Mouse (Mus musculus): ENCODE results near the gene Wiz.

The Wiz gene

DNA sequence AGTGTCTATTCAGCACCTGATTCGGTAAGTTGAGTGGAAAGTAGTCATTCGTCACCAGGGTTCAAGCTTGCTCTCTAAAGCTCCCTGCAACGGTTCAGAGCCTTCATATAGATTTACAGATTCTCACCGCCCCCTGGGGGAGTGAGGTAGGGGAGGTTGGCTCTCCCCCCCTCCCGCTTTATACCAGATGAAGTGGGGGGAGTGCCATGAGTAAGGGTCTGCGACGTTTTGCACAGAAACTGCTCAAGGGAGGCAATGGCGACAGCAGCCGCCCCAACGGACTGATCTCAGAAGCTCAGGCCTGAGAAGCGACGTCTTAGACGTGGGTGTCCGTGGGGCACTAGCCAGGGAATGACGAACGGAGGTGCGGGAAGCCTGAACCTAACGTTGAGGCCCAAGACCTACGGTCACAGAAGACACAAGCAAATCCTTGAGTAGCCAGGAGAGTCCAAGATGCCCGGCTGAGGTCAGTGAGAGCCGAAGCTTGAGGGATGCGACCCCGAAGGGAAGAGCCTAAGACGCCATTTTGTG is 39.3 kb downstream of the Wiz start:
- no peak for DNase-seq (ENCODE audit: low read depth, low spot score)

DNA sequence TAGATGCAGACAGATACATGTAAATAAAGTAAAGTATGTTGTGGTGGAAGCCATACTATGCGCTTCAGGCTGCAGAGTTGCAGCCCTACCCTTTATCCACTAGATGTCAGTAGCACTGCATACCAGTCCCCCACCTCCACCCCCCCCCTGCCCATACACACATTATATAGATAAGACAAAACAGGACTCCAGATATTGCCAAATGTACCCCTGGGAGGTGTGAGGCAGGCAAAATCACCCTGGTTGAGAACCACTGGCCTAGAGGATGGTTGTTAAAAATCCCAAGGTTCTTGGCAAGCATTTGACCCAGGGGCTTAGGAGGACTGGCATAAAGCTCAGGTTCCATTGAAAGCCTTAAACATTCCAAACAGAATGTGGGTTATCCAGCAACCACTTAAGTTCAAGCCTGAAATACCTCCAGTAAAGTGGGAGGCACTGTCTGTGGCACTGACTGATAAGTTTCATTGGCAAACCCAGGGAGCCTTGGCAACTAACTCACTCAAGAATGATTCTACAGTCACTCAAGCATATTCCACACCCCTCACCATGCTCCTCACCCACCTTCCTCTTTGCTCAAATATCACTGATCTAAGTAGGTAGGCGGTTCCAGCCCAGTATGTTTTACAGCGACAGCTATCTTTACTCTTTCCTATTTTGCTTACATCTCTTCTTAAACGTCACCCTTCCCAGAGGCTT is 40.1 kb downstream of the Wiz start:
- peak; percentile 44 for DNase-seq (ENCODE audit: low read depth, low spot score)

DNA sequence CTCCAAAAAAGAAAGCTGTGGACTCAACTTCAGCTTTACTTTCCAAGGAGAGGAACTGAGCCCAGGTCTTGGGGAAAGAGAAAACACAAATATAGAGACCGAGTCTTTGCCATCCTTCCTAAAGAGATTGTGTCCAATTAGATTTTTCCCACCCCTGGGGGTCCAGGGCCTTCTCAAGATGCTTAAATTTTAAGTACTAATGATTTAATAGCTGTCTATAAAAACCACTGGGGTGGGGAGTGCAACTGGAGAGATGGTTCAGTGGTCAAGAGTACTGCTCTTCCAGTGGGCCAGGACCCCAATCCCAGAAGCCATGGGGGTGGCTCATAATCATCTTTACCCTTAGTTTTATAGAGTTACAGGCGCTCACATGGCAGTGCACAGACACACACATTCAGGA is 40.8 kb downstream of the Wiz start:
- no peak for DNase-seq (ENCODE audit: low read depth, low spot score)

DNA sequence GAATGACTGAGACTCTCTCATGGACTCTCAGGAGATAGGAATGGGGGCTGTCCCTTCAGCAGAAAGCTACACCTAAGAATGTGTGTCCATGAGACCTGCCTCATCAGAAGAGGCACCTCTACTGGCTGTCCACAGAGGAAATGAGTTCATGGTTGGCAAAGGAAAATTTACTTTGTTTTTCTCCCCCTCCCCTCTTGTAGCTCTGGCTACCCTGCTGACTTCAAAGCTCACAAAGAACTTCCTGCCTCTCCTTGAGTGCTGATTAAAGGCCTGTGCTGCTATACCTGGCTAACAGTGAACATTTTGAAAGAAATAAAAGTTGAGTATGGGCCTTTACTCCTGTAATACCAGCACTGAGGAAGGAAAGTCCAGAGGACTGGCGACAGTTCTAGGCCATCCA is 48.1 kb downstream of the Wiz start:
- no peak for DNase-seq (ENCODE audit: low read depth, low spot score)

DNA sequence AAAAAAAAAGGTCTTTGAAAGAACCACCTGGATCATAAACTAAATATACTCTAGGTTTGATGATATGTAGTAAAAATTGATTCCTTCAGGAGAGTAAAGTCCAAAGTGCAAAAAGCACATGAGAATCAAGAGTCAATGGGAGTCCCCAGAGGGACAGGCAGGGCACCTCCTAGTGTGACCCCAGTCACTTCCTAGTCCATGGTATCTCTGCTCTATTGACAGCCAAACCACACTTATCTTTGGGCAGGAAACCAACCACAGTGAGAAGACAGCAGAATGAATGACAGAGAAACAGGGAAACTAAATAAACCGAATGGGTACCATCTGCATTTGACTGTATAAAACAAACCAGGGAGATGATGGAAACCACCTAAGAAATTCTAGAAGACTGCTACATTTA is 49.1 kb downstream of the Wiz start:
- DNase-seq (ENCODE audit: low read depth, low spot score), result no peak

DNA sequence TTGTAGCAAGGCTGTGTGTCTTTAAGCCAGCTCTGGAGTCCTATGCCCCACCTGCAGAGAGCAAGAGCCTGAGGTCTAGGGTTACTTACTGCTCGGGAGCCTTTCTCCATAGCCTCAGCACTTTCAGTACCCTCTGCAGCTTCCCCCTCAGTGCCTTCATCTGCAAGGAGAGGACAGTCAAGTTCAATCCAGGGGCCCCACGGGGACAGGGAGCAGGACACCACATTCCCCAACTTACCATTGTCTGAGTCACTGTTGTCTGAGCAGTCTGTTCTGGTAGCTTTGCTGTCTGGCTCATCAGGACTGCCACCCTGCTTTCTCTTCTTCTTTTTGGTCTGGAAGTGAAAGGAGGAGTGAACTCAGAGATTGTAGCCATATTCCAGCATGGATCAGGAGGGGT is 53.4 kb downstream of the Wiz start:
- no peak for DNase-seq (ENCODE audit: low read depth, low spot score)

GRCm38 (mm10) chr17:32334921-32335320 is 54.3 kb downstream of the Wiz start:
- no peak for DNase-seq (ENCODE audit: low read depth, low spot score)

- DNase-seq (ENCODE audit: low read depth, low spot score), result no peak
Observed at GRCm38 (mm10) chr17:32333675-32334303, 55.5 kb downstream of the Wiz start.

GRCm38 (mm10) chr17:32327501-32327900 is 61.7 kb downstream of the Wiz start:
- no peak for DNase-seq (ENCODE audit: low read depth, low spot score)

DNA sequence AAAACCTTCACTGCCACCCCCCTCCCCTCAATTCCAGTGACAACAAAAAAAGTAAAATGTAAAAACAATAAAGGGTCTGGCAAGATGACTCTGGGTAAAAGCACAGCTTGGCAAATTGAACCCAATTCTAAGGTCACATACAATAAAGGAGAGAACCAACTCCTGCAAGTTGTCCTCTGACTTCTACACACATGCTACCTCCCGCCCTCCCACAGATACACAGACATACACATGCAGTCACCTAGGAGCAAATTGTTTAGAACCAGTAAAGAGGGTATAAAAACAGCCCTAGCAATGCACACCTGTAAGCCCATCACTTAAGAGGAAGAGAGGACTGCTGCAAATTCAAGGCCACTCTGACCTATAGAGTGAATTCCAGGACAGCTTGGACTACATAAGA is 66.4 kb downstream of the Wiz start:
- no peak for DNase-seq (ENCODE audit: low read depth, low spot score)

- DNase-seq (ENCODE audit: low read depth, low spot score), result no peak
Observed at GRCm38 (mm10) chr17:32321836-32322235, 67.4 kb downstream of the Wiz start.

DNA sequence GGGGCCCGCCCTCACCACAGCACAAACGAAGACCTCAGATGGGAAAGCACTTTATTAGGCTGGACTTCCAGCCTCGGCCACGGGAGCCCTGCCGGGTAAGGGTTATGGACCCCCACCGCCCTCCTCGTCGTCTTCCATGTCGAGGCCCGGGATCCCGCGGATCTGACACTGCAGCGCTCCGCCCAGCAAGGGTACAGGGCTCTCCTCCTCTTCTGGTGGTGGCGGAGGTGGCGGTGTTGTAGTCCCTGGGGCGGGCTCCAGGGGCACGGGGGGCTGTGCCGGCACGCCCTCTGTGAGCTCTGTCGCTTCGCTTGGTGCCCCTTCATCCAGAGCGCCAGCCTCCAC is 67.9 kb downstream of the Wiz start:
- no peak for DNase-seq (ENCODE audit: low read depth, low spot score)

DNA sequence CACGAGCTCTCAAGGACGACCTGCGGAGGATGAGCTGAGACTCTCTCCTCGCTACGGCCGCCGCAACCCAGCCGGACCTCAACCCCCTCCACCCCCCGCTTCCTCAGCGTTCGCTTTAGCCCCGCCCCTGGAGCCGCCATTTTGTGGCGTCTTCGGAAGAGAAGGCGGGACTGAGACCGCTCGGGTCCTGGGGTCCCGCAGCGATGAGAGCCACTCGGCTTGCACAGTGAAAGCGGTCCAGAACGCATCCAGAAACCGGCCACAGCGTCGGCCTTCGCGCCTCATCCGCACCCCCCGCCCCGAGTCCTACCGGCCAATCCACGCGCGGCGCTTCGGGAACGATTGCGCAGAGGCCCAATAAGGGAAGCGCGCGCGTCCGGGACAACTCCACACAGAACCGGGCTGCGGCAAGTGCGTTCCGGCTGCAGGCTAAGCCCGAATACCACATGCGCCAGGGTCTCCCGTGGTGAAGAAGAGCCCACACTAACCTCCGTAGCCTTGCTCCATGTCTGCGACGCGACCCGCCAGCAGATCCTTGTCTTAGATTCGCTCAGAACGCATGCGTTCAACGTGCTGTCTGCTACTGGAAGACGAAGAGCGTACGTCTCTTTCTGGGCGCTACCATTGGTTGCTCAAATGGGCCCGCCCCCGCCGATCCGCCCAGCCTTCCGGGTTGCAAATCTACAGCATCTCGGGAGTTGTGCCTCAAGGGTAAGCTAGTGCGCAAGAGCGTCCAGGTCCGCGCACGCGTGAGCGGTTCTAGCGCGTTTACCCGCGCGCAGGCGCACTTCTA is 68.4 kb downstream of the Wiz start, which contains the start of gene Akap8:
Gene Akap8 (minus strand): TSS at position 642 of the 793 bp plus-strand sequence.
- peak; percentile 99 for DNase-seq (ENCODE audit: low read depth, low spot score)

GRCm38 (mm10) chr17:32319950-32320349 is 69.3 kb downstream of the Wiz start:
- DNase-seq (ENCODE audit: low read depth, low spot score), result peak; percentile 25

DNA sequence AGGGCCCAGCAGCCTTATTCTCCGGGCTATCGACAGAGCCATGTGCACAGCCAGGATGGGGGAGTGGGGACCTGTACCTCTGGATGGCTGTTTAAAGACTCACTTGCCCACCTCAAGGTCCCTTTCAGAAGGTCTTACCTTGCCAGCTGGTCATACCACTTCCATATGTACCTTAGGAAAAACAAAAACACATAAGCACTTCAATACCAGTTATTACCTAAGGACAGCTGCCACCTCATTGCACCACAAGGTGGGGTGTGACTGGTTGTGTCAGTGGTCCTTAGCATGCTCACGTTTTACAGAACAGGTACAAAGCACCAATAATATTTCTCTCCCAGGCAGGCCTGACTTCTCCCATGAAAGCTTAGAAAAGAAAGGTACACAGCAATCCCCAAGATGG is 71.5 kb downstream of the Wiz start:
- no peak for DNase-seq (ENCODE audit: low read depth, low spot score)

DNA sequence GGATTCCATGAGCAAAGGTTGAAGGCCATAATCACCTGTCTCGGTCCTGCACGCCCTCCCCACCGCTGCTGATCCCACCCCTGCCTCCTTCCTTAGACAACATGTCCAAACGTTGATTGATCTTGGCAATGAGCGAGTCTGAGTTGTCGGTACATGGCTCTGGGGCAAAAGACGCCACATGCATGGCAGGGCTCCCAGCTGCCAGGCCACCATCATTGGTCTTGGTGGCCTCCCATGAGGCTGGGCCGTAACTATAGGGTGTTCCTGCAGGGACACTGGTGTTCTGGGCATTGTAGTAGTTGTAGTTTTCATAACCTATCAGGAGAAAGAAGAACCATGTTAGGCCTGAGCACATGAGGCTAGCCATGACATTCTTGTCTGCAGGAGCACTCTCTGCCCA is 72.2 kb downstream of the Wiz start:
- no peak for DNase-seq (ENCODE audit: low read depth, low spot score)

DNA sequence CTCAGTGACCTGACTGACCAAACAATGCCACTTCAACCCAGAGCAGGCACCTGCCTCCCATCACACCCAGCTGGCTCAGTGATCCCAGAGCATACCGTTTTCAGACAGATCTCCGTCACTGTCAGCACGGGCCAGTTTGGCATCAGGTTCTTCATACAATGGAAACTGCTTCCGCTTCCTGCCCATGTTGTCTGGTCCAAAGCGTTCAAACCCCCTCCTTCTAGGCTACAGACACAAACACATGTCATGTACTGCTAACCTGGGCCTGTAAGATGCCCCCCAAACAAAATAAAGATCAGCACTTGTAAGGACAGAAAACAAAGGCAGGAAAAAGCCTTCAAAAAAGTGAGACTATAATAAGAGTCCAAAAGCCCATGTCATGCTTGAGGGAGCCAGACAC is 73.7 kb downstream of the Wiz start:
- no peak for DNase-seq (ENCODE audit: low read depth, low spot score)

GRCm38 (mm10) chr17:32313892-32314291 is 75.3 kb downstream of the Wiz start:
- no peak for DNase-seq (ENCODE audit: low read depth, low spot score)

GRCm38 (mm10) chr17:32312801-32313200 is 76.4 kb downstream of the Wiz start:
- no peak for DNase-seq (ENCODE audit: low read depth, low spot score)

- DNase-seq (ENCODE audit: low read depth, low spot score), result no peak
Observed at GRCm38 (mm10) chr17:32307963-32308362, 81.3 kb downstream of the Wiz start.
